Mouse (Mus musculus) mammary gland, adult 2 months (tissue): ENCODE data around the gene Ripply3. TPM values are rescaled to one million over a fixed set of nuclear protein-coding genes. Genes with fewer than 3 reads are reported as not detected.

Source experiments
- polyA plus RNA-seq: library from polyadenylated mRNA; depleted of rRNA; stranded (reverse); fragments of >200 nt; gene quantifications from 2 replicates; pipeline ENCODE4 v1.2.3, GENCODE M21; 2012; ENCODE audit warnings: low replicate concordance; rRNA removed

The Ripply3 gene
- 1.9 and 2.3 TPM in 2 replicates for polyA plus RNA-seq

DNA sequence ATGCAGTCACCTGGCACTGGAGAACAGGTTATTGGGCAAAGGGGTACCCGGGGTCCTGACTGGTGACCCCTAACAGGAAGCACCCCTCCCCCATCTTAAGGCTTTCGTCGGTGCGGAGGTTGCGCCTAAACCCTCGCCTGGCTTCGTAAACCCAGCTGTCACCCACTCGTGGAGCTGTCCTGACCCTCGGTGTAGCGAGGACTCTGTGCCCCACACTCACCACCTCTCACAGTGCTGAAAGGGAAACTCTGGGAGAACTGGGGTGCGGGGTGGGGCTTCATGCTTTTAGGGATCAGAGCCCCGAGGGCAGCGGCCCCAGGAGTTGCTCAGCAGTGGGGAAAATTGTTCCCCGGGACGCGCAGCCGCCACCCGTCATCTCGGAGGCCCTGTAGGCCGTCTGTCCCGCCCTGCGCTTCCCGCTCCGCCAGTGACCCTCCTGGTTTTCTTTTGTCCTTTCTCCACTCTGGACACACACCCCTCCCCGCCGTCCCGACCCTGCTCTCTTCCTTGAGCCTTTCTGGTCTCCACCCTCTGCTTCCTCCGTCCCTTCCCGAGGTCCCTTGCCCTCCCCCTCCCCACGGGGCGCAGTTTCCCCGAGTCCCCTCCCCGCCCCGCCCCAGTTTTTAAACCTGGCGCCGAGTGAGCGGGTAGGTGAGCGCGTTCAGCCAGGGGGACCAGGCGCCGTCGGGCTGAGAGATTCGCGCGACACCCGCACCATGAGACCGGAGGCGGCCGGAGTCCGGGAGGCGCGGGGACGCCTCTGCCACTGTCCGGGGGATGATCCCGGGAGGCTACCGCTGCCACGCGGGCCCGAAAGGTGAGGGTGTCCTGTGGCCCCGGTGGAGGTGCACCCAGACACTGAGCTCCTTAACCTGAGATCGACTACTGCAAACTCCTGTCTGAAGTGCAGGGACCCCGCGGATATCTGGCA is at the start of gene Ripply3:
Gene Ripply3 (plus strand): TSS at position 640 of the 931 bp plus-strand sequence.

DNA sequence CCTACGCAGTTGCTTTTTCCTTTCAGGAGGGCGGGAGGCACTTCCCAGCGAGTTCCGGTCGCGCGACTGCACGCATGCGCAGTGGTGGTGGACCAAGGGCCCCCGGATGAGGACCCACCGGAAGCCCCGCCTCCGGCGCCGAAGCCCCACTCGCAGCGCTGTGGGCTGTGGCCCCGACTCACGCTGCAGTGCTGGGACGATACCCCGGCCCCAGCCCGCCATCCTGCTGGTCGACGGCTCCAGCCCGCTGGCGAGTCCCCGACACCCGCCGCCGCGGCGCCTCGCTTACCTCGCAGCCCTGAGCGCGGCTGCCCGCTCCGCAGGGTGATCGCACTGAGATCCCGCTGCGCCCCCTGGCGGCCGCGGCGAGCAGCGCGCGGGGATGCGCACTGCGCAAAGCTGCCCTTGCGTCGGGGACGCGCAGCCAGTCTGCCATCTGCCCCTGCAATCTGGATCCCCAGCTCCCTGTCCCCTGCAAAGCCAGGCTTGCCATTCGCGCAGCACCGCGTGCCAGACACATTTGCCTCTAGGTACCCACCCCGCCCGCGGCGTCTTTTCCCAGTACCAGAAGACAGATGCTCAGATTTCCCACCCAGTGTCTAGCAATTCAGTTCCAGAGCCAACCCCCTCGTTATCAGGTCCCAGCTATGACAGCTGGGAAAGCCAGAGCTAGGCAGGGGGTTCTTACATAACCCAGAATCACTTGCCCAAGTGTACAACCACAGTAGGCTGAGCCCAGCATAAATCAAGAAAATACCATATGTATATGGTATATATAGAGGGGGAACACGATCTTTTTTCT is 14.8 kb upstream of the Ripply3 start, which contains the start of gene Hlcs:
Gene Hlcs (minus strand): TSS at position 343 of the 802 bp plus-strand sequence.

DNA sequence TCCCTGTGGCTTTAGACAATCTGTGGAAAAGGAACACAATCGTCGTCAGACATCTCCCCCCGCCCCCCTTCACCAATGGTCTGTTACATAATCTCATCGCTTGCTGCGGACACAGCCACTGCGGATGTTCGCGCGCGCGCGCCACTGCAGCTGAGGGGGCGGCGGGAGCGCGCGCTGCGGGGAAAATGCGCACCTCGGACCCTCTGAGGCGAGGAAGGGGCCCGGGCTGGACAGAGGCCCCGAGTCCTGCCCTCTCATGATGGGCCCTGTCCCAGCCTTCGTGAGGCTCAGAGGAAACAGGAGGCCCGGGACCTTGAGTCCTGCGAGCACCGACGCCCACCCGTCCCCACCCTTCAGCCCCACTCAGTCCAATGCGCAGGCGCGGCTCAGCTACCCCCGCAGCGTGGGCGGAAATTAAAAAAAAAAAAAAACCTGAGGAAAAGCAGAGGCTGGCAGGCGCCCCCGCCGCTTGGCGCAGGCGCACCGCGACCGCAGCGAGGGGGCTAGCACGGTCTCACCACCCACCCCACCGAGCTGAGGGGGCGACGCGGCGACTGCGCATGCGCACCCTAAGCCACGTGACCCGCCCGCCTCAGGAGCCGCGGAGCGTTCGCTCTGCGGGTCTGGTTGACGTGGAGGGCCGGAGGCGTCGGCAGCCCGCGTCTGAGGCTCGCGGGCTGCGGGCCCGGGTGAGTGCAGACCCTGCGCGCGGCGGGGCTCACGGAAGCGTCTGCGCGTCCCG is 42.1 kb downstream of the Ripply3 start, which contains the start of gene Ttc3:
Gene Ttc3 (plus strand): TSS at position 446 of the 742 bp plus-strand sequence.

DNA sequence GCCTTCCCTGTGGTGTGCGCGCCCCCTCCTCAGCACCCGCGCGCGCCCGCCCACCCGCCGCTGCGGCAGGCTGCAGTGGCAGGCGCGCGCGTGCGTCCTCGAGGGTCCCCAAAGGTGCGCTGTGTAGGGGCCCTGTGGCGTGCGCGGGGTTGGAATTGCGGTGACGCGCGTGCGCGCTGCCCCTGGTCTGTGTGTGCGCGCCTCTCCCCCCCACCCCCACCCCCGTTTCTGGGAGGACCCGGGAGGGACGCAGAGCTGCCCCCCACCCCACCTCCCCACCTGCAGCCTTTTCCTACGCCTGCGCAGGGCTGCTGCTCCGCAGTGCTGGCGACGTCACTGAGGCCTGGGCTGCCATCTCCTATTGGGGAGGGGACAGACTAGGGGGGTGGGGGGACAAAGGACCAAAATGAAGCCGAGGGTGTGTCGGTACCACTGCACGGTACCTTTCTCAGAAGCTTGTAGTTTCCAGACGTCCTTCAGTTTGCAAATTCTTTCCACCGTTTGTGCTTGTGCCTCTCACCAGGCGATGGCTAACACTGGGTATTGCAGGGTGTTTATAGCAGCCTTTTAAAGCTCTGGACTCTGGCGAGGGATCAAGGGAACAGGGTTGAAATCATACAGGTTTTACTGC is 43.2 kb downstream of the Ripply3 start, which contains the start of gene Pigp:
Gene Pigp (minus strand): TSS at position 542 of the 631 bp plus-strand sequence.

Other genes with a start within 250 kb of the Ripply3 start
- 0.31 and 0.36 TPM in 2 replicates for gene Sim2, start 243.5 kb upstream of the Ripply3 start, polyA plus RNA-seq
- gene Hlcs, start 14.8 kb upstream of the Ripply3 start, polyA plus RNA-seq: 12.9 and 13.9 TPM in 2 replicates
- 32.0 and 39.2 TPM in 2 replicates for gene Ttc3, start 42.2 kb downstream of the Ripply3 start, polyA plus RNA-seq
- gene Pigp, start 43.4 kb downstream of the Ripply3 start, polyA plus RNA-seq: 19.2 and 46.8 TPM in 2 replicates
- gene Vps26c, start 198.4 kb downstream of the Ripply3 start, polyA plus RNA-seq: 31.3 and 60.2 TPM in 2 replicates
- 34.4 and 53.8 TPM in 2 replicates for gene Dyrk1a, start 241.6 kb downstream of the Ripply3 start, polyA plus RNA-seq